Comparison of ENCODE assay signal across 14 mouse cellular contexts in genomic region chr14:16260541-16260940, GRCm38 (mm10). TPM values are rescaled to one million over a fixed set of nuclear protein-coding genes. Genes with fewer than 3 reads are reported as not detected.
DNase-seq lines count a peak whose midpoint lies in the region; ATAC-seq and TF ChIP-seq lines count a peak whose summit lies in the region.
"Had no signal": no experiment of that assay in that cellular context is flagged by ENCODE, and none has a peak within 500 bp of the region (broad histone marks: within the 10 kb centered on the region; RNA-seq: fewer than 3 reads in every experiment).

No protein-coding gene starts in this region.

- intact Hi-C loops in gastrocnemius, postnatal 14 days (cut with DNase I; ENCODE audit: low total_unique reads): no loop called here

- ATAC-seq in inflammation-experienced regulatory T-cells, adult 6 months: no peak
- ATAC-seq: CD4-positive, CD25-positive, alpha-beta regulatory T cell, adult 4 months; intestine, embryonic 16.5 days had no signal

- DNase-seq in left cerebral cortex, adult 18-20 months (ENCODE audit: low spot score in 2 of 2): peak; percentile 9 to 20
- DNase-seq in left cerebral cortex, adult 11 months (ENCODE audit: low spot score): no peak
- DNase-seq in brain, embryonic 14.5 days (ENCODE audit: low read depth): peak; percentile 25
- DNase-seq in cerebellum, adult 11-12 months: peak; percentile 82
- peak; percentile 72 to 73 for DNase-seq in cerebellum, postnatal 36 days
- no peak for DNase-seq in gastrocnemius, postnatal 14 days
- DNase-seq: adrenal gland, postnatal 10 days; heart, postnatal 4 days; layer of hippocampus, adult 9-11 months; lung, postnatal 14 days; thymus, adult 2 months had no signal

- TF ChIP-seq CTCF in brain, embryonic 14.5 days (IDR thresholded peaks at IDR 0.05; ENCODE audit: borderline replicate concordance, extremely low read depth, insufficient read depth, insufficient read length): no peak

- TF ChIP-seq POLR2A in brain, embryonic 14.5 days (IDR thresholded peaks at IDR 0.05; ENCODE audit: borderline replicate concordance, extremely low read depth, insufficient read depth, insufficient read length, poor library complexity, severe bottlenecking): no peak

RNA-seq across cellular contexts. Expression of gene Oxsm, which starts 10.9 kb away (rescaled TPM):
- total RNA-seq in left cerebral cortex, adult 18-20 months (2021): 10 to 100 TPM in 1 of 2 experiments, 1 to 10 TPM in 1; 9.4 to 12.8 TPM
- polyA plus RNA-seq in brain, embryonic 14.5 days (2012; rRNA removed): 3.2 and 4.3 TPM in 2 replicates
- 10 to 100 TPM; 10.1 to 12.1 TPM for total RNA-seq in gastrocnemius, postnatal 14 days (2021)
- polyA plus RNA-seq in inflammation-experienced regulatory T-cells, adult 6 months (2017; shearing (Covaris generic)): 1 to 10 TPM; 4.4 to 6.8 (median 5.6) TPM

RNA-seq across cellular contexts. Expression of gene Ngly1, which starts 11.5 kb away (rescaled TPM):
- total RNA-seq in left cerebral cortex, adult 18-20 months (2021): 10 to 100 TPM; 26.3 to 27.4 TPM
- polyA plus RNA-seq in brain, embryonic 14.5 days (2012; rRNA removed): 13.0 and 13.7 TPM in 2 replicates
- 10 to 100 TPM; 40.5 to 44.1 TPM for total RNA-seq in gastrocnemius, postnatal 14 days (2021)
- 100 to 1,000 TPM in 1 of 3 experiments, 10 to 100 TPM in 2; 78.7 to 102 (median 93.2) TPM for polyA plus RNA-seq in inflammation-experienced regulatory T-cells, adult 6 months (2017; shearing (Covaris generic))

Comparison
In these comparisons a context has a peak if more than half of its experiments do, and no peak if none do; other contexts are left out.
1. DNase-seq: peak in left cerebral cortex, adult 18-20 months (2 of 2), brain, embryonic 14.5 days (single experiment), cerebellum, adult 11-12 months (single experiment) and cerebellum, postnatal 36 days (2 of 2); none in left cerebral cortex, adult 11 months (single experiment) and gastrocnemius, postnatal 14 days (single experiment).